Mouse (Mus musculus) embryonic facial prominence, embryonic 15.5 days (tissue): ENCODE results near the gene Galk2. TPM values are rescaled to one million over a fixed set of nuclear protein-coding genes. Genes with fewer than 3 reads are reported as not detected.

Source experiments
- ATAC-seq: fragments of 200-750 bp; cut with Nextera tagmentation; 2 replicates; pipeline ENCODE4 v1.8.0; 2017; ENCODE audit warnings: low read depth, moderate TSS enrichment; ENCODE audit not compliant: insufficient number of reproducible peaks, low FRiP score, low TSS enrichment
- H3K27ac ChIP-seq: fragments of 300-500 bp; sonication (generic); replicated peaks from 2 replicates; pipeline ENCODE4 v1.5.1; 2015; ENCODE audit warnings: mild to moderate bottlenecking, inconsistent platforms
- H3K27me3 ChIP-seq: fragments of 300-500 bp; sonication (generic); 2 replicates; pipeline ENCODE4 v1.6.1; 2015; ENCODE audit warnings: inconsistent platforms
- H3K36me3 ChIP-seq: fragments of 300-500 bp; sonication (generic); 2 replicates; pipeline ENCODE4 v1.6.1; 2015; ENCODE audit warnings: mild to moderate bottlenecking, inconsistent platforms
- H3K4me1 ChIP-seq: fragments of 300-500 bp; sonication (generic); 2 replicates; pipeline ENCODE4 v1.6.1; 2015; ENCODE audit warnings: inconsistent platforms
- H3K4me2 ChIP-seq: fragments of 300-500 bp; sonication (generic); replicated peaks from 2 replicates; pipeline ENCODE4 v1.6.1; 2015; ENCODE audit warnings: mild to moderate bottlenecking, inconsistent platforms
- H3K4me3 ChIP-seq: fragments of 300-500 bp; sonication (generic); replicated peaks from 2 replicates; pipeline ENCODE4 v1.5.1; 2015; ENCODE audit warnings: mild to moderate bottlenecking, inconsistent platforms
- H3K9ac ChIP-seq: fragments of 300-500 bp; sonication (generic); 2 replicates; pipeline ENCODE4 v1.6.1; 2015; ENCODE audit warnings: inconsistent platforms
- H3K9me3 ChIP-seq: fragments of 300-500 bp; sonication (generic); replicated peaks from 2 replicates; pipeline ENCODE4 v1.6.1; 2016; ENCODE audit warnings: inconsistent platforms
- WGBS: fragments of 180-500 bp; shearing (Covaris S2); methylation state at CpG from one replicate; pipeline ENCODE4 v1.1.7; 2015; 5-methylcytosine and 5-hydroxymethylcytosine counted together
- polyA plus RNA-seq: library from polyadenylated mRNA; unstranded; fragments of >200 nt; fragmentation: Nextera tagmentation; extraction: Ambion mirVana; gene quantifications from 2 replicates; pipeline ENCODE4 v1.2.1, GENCODE M21; 2015

The Galk2 gene
- polyA plus RNA-seq, 1 experiment from 2014 or later, result 38.5 TPM

- Histone ChIP-seq H3K36me3 (peaks cover 7% of the 10 kb centered on the region; the same call in 1 of the 2 replicates), H3K9ac (no peak overlapping the region), H3K9me3 (no peaks in the 10 kb centered on the region), H3K4me2 (no peak overlapping the region), H3K27me3 (no peaks in the 10 kb centered on the region), H3K4me1 (no peaks in the 10 kb centered on the region), H3K27ac (no peak overlapping the region), H3K4me3 (no peak overlapping the region)
- 69% methylated on average over 1 of the region's 1 CpGs for WGBS
- no peak for ATAC-seq
These were observed 84.4 kb downstream of the Galk2 start for GRCm38 (mm10) chr2:125943301-125943700.

- H3K9ac ChIP-seq, result no peak overlapping the region
- H3K27ac ChIP-seq, result no peak overlapping the region
- no peak overlapping the region for H3K4me3 ChIP-seq
- H3K27me3 ChIP-seq, result no peaks in the 10 kb centered on the region
- no peak overlapping the region for H3K4me2 ChIP-seq
- H3K36me3 ChIP-seq, result peaks cover 8% of the 10 kb centered on the region; the same call in 1 of the 2 replicates
- no peaks in the 10 kb centered on the region for H3K9me3 ChIP-seq
- H3K4me1 ChIP-seq, result no peaks in the 10 kb centered on the region
- ATAC-seq, result no peak
- 75% methylated on average over 2 of the region's 2 CpGs for WGBS
These were observed 89.3 kb downstream of the Galk2 start for GRCm38 (mm10) chr2:125948195-125948594.

- no peak overlapping the region for H3K9ac ChIP-seq
- ATAC-seq, result no peak
- 77% methylated on average over 1 of the region's 1 CpGs for WGBS
These were observed 109.9 kb downstream of the Galk2 start for GRCm38 (mm10) chr2:125968811-125969210.

GRCm38 (mm10) chr2:125973207-125973606 lies 114.3 kb downstream of the Galk2 start:
- Histone ChIP-seq H3K27ac (no peak overlapping the region), H3K9ac (no peak overlapping the region), H3K4me1 (peaks cover 16% of the 10 kb centered on the region; the same call in 1 of the 2 replicates), H3K4me3 (no peak overlapping the region), H3K27me3 (no peaks in the 10 kb centered on the region), H3K4me2 (no peak overlapping the region), H3K36me3 (no peaks in the 10 kb centered on the region; the same call in 1 of the 2 replicates), H3K9me3 (no peaks in the 10 kb centered on the region)
- ATAC-seq, result peak; percentile 69; the same call in 1 of the 2 replicates
- WGBS, result 28% methylated on average over 6 of the region's 6 CpGs

More at GRCm38 (mm10) chr2:125968811-125969210, 109.9 kb downstream of the Galk2 start:
- H3K36me3 ChIP-seq, result no peaks in the 10 kb centered on the region
- H3K27me3 ChIP-seq, result no peaks in the 10 kb centered on the region
- no peak overlapping the region for H3K27ac ChIP-seq
- H3K4me1 ChIP-seq, result peaks cover 10% of the 10 kb centered on the region; the same call in 1 of the 2 replicates
- H3K4me3 ChIP-seq, result no peak overlapping the region
- H3K4me2 ChIP-seq, result no peak overlapping the region
- H3K9me3 ChIP-seq, result no peaks in the 10 kb centered on the region

GRCm38 (mm10) chr2:125975206-125975605 lies 116.3 kb downstream of the Galk2 start:
- H3K27ac ChIP-seq, result no peak overlapping the region
- no peak overlapping the region for H3K9ac ChIP-seq
- ATAC-seq, result no peak
- WGBS, result 92% methylated on average over 10 of the region's 10 CpGs
- H3K4me2 ChIP-seq, result no peak overlapping the region
- no peak overlapping the region for H3K4me3 ChIP-seq
- peaks cover 16% of the 10 kb centered on the region; the same call in 1 of the 2 replicates for H3K4me1 ChIP-seq
- H3K27me3 ChIP-seq, result no peaks in the 10 kb centered on the region
- no peaks in the 10 kb centered on the region for H3K9me3 ChIP-seq
- no peaks in the 10 kb centered on the region; the same call in 1 of the 2 replicates for H3K36me3 ChIP-seq

GRCm38 (mm10) chr2:125975808-125976345 lies 117.0 kb downstream of the Galk2 start:
- no peak overlapping the region for H3K4me2 ChIP-seq
- no peak overlapping the region for H3K4me3 ChIP-seq
- WGBS, result 38% methylated on average over 5 of the region's 5 CpGs
- no peaks in the 10 kb centered on the region for H3K9me3 ChIP-seq
- ATAC-seq, result 0 out of 2 replicates have a peak, but pooled peaks have one; percentile 39
- H3K27ac ChIP-seq, result no peak overlapping the region
- no peaks in the 10 kb centered on the region for H3K27me3 ChIP-seq
- no peak overlapping the region for H3K9ac ChIP-seq
- peaks cover 16% of the 10 kb centered on the region; the same call in 1 of the 2 replicates for H3K4me1 ChIP-seq
- H3K36me3 ChIP-seq, result no peaks in the 10 kb centered on the region; the same call in 1 of the 2 replicates

- Histone ChIP-seq H3K27ac (no peak overlapping the region), H3K4me2 (no peak overlapping the region), H3K9me3 (no peaks in the 10 kb centered on the region), H3K9ac (no peak overlapping the region), H3K4me1 (no peaks in the 10 kb centered on the region), H3K36me3 (no peaks in the 10 kb centered on the region), H3K4me3 (no peak overlapping the region), H3K27me3 (no peaks in the 10 kb centered on the region)
- WGBS, result 77% methylated on average over 5 of the region's 5 CpGs
- no peak for ATAC-seq
These were observed 143.4 kb downstream of the Galk2 start for GRCm38 (mm10) chr2:126002291-126002690.

- no peaks in the 10 kb centered on the region for H3K36me3 ChIP-seq
- 37% methylated on average over 3 of the region's 3 CpGs for WGBS
- H3K9ac ChIP-seq, result no peak overlapping the region
- H3K27ac ChIP-seq, result no peak overlapping the region
- no peaks in the 10 kb centered on the region for H3K9me3 ChIP-seq
- H3K4me3 ChIP-seq, result no peak overlapping the region
- ATAC-seq, result no peak
- no peak overlapping the region for H3K4me2 ChIP-seq
- H3K27me3 ChIP-seq, result no peaks in the 10 kb centered on the region
- H3K4me1 ChIP-seq, result no peaks in the 10 kb centered on the region
These were observed 147.2 kb downstream of the Galk2 start for GRCm38 (mm10) chr2:126006088-126006487.

- Histone ChIP-seq H3K4me3 (no peak overlapping the region), H3K27ac (no peak overlapping the region), H3K36me3 (no peaks in the 10 kb centered on the region), H3K4me2 (no peak overlapping the region), H3K27me3 (no peaks in the 10 kb centered on the region), H3K9ac (no peak overlapping the region), H3K4me1 (no peaks in the 10 kb centered on the region), H3K9me3 (no peaks in the 10 kb centered on the region)
- 71% methylated on average over 2 of the region's 2 CpGs for WGBS
- ATAC-seq, result no peak
These were observed 147.8 kb downstream of the Galk2 start for GRCm38 (mm10) chr2:126006742-126007141.

DNA sequence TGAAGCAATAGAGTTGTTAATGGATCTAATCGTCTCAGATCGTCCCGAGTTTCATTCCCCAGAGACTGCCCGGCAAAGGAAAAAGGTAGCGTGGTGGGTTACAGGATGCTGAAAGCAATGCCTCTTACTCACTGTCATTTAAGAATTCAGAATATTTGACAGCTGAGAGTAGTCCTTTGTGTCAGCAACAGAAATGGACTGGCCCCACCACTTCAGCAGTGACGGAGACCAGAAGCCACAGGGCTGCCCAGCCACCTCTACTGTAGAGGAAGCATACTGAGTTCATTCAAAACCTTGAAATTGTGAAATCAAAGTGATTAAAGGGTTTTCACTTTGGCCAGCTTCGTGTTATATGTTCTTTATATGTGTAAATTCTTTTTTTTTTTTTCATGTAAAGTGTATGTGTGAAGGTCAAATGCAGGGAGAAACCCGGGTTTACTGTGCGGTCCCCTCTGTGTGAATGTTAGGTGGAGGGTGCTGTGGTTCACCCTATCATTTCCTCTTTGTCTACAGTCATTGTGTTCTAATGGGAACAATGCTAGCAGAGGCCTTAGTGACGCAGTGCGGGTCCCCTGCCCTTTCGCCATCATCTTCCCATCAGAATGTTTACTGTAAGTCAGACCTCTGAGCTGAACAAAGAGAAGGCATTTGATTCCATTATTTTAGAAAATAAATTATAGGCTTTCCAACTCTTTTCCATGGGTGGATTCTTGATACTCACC lies 156.2 kb downstream of the Galk2 start:
- ATAC-seq, result no peak
- Histone ChIP-seq H3K27ac (no peak overlapping the region), H3K9ac (no peak overlapping the region), H3K36me3 (no peaks in the 10 kb centered on the region), H3K4me2 (no peak overlapping the region), H3K4me1 (no peaks in the 10 kb centered on the region), H3K9me3 (no peaks in the 10 kb centered on the region), H3K27me3 (no peaks in the 10 kb centered on the region), H3K4me3 (no peak overlapping the region)
- 44% methylated on average over 12 of the region's 12 CpGs for WGBS

DNA sequence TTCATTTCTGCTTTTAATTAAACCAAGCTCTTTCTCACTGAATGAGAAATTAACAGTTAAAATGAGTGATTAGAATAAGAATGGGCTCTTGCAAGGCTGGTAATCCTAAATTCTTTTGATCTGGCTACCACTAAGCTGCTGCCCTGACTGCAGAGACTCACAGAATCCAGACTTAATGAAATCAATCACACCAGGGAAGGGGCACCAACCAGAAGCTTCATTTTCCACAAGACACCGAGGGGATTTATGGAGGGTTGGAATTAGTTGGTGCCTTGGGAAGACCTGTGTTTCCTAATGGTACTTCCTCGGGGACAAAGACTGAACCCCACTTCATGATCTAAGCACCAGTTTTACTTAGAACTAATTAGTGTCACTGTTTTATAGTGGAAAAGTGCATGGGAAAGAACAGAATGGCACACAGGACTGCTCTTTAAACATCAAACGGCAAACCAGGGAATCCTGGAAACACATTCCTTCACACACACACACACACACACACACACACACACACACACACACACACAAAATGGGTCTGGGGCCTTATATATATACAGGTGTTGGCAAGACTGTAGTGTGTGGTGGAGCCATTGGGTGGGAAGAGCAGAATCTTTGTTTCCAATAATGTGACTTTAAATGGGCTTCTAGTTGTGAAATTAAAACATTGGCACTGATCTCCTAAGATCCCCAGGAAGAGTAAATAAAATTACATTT lies 157.0 kb downstream of the Galk2 start:
- H3K4me3 ChIP-seq, result no peak overlapping the region
- no peak for ATAC-seq
- no peak overlapping the region for H3K9ac ChIP-seq
- no peak overlapping the region for H3K27ac ChIP-seq
- no peaks in the 10 kb centered on the region for H3K36me3 ChIP-seq
- no peaks in the 10 kb centered on the region for H3K27me3 ChIP-seq
- WGBS, result 44% methylated on average over 3 of the region's 3 CpGs
- no peak overlapping the region for H3K4me2 ChIP-seq
- H3K9me3 ChIP-seq, result no peaks in the 10 kb centered on the region
- no peaks in the 10 kb centered on the region for H3K4me1 ChIP-seq
